Mouse (Mus musculus) small intestine, adult 2 months (tissue): ENCODE data around the gene Prickle2. TPM values are rescaled to one million over a fixed set of nuclear protein-coding genes. Genes with fewer than 3 reads are reported as not detected.

Source experiments
- H3K27ac ChIP-seq: fragments of 200-500 bp; 2 replicates; pipeline ENCODE4 v1.5.1; 2012; ENCODE audit warnings: low read depth, low read length, control low read depth, inconsistent platforms; ENCODE audit not compliant: insufficient read depth
- H3K27me3 ChIP-seq: fragments of 200-500 bp; 2 replicates; pipeline ENCODE4 v1.6.1; 2012; ENCODE audit warnings: mild to moderate bottlenecking, moderate library complexity, low read length, inconsistent platforms; ENCODE audit not compliant: control insufficient read depth, insufficient read depth
- H3K36me3 ChIP-seq: fragments of 200-500 bp; 2 replicates; pipeline ENCODE4 v1.6.1; 2012; ENCODE audit warnings: mild to moderate bottlenecking, low read length, control low read depth, inconsistent platforms; ENCODE audit not compliant: control insufficient read depth, insufficient read depth
- H3K4me1 ChIP-seq: fragments of 200-500 bp; 2 replicates; pipeline ENCODE4 v1.6.1; 2012; ENCODE audit warnings: low read length, inconsistent platforms, mixed read lengths; ENCODE audit not compliant: control insufficient read depth, insufficient read depth, insufficient read length
- H3K4me3 ChIP-seq: fragments of 200-500 bp; 2 replicates; pipeline ENCODE4 v1.5.1; 2012; ENCODE audit warnings: low read depth, mild to moderate bottlenecking, control low read depth, inconsistent platforms, low read length, moderate library complexity
- CTCF ChIP-seq: fragments of 200-500 bp; IDR thresholded peaks from 2 replicates; pipeline ENCODE4 v1.5.1; 2012; ENCODE audit warnings: low read depth, mild to moderate bottlenecking, control low read depth, inconsistent platforms, low read length, moderate library complexity, mixed read lengths; ENCODE audit not compliant: insufficient replicate concordance, insufficient read length; ENCODE audit errors: extremely low read depth
- POLR2A ChIP-seq: fragments of 200-500 bp; IDR thresholded peaks from 2 replicates; pipeline ENCODE4 v1.6.1; 2012; ENCODE audit warnings: low read depth, mild to moderate bottlenecking, control low read depth, inconsistent platforms, low read length, moderate library complexity
- WGBS: fragments of 180-500 bp; shearing (Covaris S2); methylation state at CpG from one replicate; pipeline ENCODE4 v1.1.7; 2018; 5-methylcytosine and 5-hydroxymethylcytosine counted together
- polyA plus RNA-seq: library from polyadenylated mRNA; depleted of rRNA; stranded (reverse); fragments of >200 nt; gene quantifications from 2 replicates; pipeline ENCODE4 v1.2.3, GENCODE M21; 2012

The Prickle2 gene
- polyA plus RNA-seq, 1 experiment = 1.6 TPM

- Histone ChIP-seq H3K4me1 (no peaks in the 10 kb centered on the region; the same call in 1 of the 2 replicates), H3K36me3 (no peaks in the 10 kb centered on the region), H3K4me3 (no peak overlapping the region), H3K27ac (peak overlapping the region; percentile 37; the same call in 1 of the 2 replicates), H3K27me3 (no peaks in the 10 kb centered on the region)
- TF ChIP-seq CTCF = no peak
- no peak for TF ChIP-seq POLR2A
- 54% methylated on average over 3 of the region's 3 CpGs for WGBS
These were observed 237.6 kb downstream of the Prickle2 start for GRCm38 (mm10) chr6:92468383-92468791.

GRCm38 (mm10) chr6:92467343-92467742 is 238.6 kb downstream of the Prickle2 start:
- no peak for TF ChIP-seq POLR2A
- TF ChIP-seq CTCF = no peak
- no peaks in the 10 kb centered on the region; the same call in 1 of the 2 replicates for H3K4me1 ChIP-seq
- H3K27ac ChIP-seq = no peak overlapping the region
- no peak overlapping the region for H3K4me3 ChIP-seq
- no peaks in the 10 kb centered on the region for H3K27me3 ChIP-seq
- WGBS = 77% methylated on average over 2 of the region's 2 CpGs
- H3K36me3 ChIP-seq = no peaks in the 10 kb centered on the region

GRCm38 (mm10) chr6:92465666-92466065 is 240.3 kb downstream of the Prickle2 start:
- no peak overlapping the region for H3K4me3 ChIP-seq
- no peaks in the 10 kb centered on the region for H3K36me3 ChIP-seq
- no peaks in the 10 kb centered on the region for H3K27me3 ChIP-seq
- TF ChIP-seq POLR2A (no peak), CTCF (no peak)
- 66% methylated on average over 1 of the region's 1 CpGs for WGBS
- no peaks in the 10 kb centered on the region; the same call in 1 of the 2 replicates for H3K4me1 ChIP-seq
- no peak overlapping the region; the same call in 1 of the 2 replicates for H3K27ac ChIP-seq

- TF ChIP-seq CTCF (no peak), POLR2A (no peak)
- Histone ChIP-seq H3K4me3 (no peak overlapping the region), H3K27me3 (no peaks in the 10 kb centered on the region), H3K4me1 (no peaks in the 10 kb centered on the region; the same call in 1 of the 2 replicates), H3K27ac (peak overlapping the region; percentile 63), H3K36me3 (no peaks in the 10 kb centered on the region)
- 24% methylated on average over 7 of the region's 7 CpGs for WGBS
These were observed 241.1 kb downstream of the Prickle2 start for GRCm38 (mm10) chr6:92464781-92465337.

- Histone ChIP-seq H3K4me3 (no peak overlapping the region), H3K4me1 (no peaks in the 10 kb centered on the region), H3K36me3 (no peaks in the 10 kb centered on the region), H3K27ac (no peak overlapping the region), H3K27me3 (no peaks in the 10 kb centered on the region)
- TF ChIP-seq POLR2A = no peak
- TF ChIP-seq CTCF = no peak
- 40% methylated on average over 9 of the region's 9 CpGs for WGBS
These were observed 242.2 kb downstream of the Prickle2 start for GRCm38 (mm10) chr6:92463768-92464167.

- 63% methylated on average over 2 of the region's 2 CpGs for WGBS
- H3K4me1 ChIP-seq = no peaks in the 10 kb centered on the region
- H3K27me3 ChIP-seq = no peaks in the 10 kb centered on the region
- H3K4me3 ChIP-seq = no peak overlapping the region
- TF ChIP-seq CTCF = no peak
- TF ChIP-seq POLR2A = no peak
- no peak overlapping the region for H3K27ac ChIP-seq
- H3K36me3 ChIP-seq = no peaks in the 10 kb centered on the region
These were observed 245.2 kb downstream of the Prickle2 start for GRCm38 (mm10) chr6:92460750-92461149.

- Histone ChIP-seq H3K36me3 (no peaks in the 10 kb centered on the region), H3K27me3 (no peaks in the 10 kb centered on the region), H3K4me3 (no peak overlapping the region), H3K27ac (no peak overlapping the region), H3K4me1 (no peaks in the 10 kb centered on the region)
- WGBS = 69% methylated on average over 4 of the region's 4 CpGs
- TF ChIP-seq POLR2A = no peak
- no peak for TF ChIP-seq CTCF
These were observed 247.9 kb downstream of the Prickle2 start for GRCm38 (mm10) chr6:92458026-92458425.

- TF ChIP-seq CTCF (no peak), POLR2A (no peak)
- H3K4me1 ChIP-seq = no peaks in the 10 kb centered on the region
These were observed 254.5 kb downstream of the Prickle2 start for GRCm38 (mm10) chr6:92451421-92451820.

More at GRCm38 (mm10) chr6:92451421-92451820, 254.5 kb downstream of the Prickle2 start:
- H3K4me3 ChIP-seq = no peak overlapping the region
- no peaks in the 10 kb centered on the region for H3K27me3 ChIP-seq
- WGBS = 77% methylated on average over 1 of the region's 1 CpGs
- no peaks in the 10 kb centered on the region for H3K36me3 ChIP-seq
- H3K27ac ChIP-seq = no peak overlapping the region
